Mouse (Mus musculus) spleen, adult 2 months (tissue): ENCODE measurements around the gene Lyrm4. TPM values are rescaled to one million over a fixed set of nuclear protein-coding genes. Genes with fewer than 3 reads are reported as not detected.
"Not testable (repeated sequence)": the region's sequence is repeated elsewhere in the genome, so short reads cannot be mapped to it uniquely, and the experiment has no call there.

Experiments used
- DNase-seq, 2 experiments: peaks; one replicate each; pipeline versions ENCODE4 v3.0.0 to v3.0.0-alpha.2; 2012 to 2021; ENCODE audit warnings: low spot score in 2 of 2, low read depth in 1 of 2
- H3K27ac ChIP-seq: fragments of 200-500 bp; 2 replicates; pipeline ENCODE4 v1.5.1; 2012; ENCODE audit warnings: low read length, inconsistent platforms; ENCODE audit not compliant: insufficient read depth
- H3K27me3 ChIP-seq: fragments of 200-500 bp; 2 replicates; pipeline ENCODE4 v1.6.1; 2012; ENCODE audit warnings: mild to moderate bottlenecking, moderate library complexity, low read length, inconsistent platforms; ENCODE audit not compliant: control insufficient read depth, insufficient read depth
- H3K36me3 ChIP-seq: fragments of 200-500 bp; 2 replicates; pipeline ENCODE4 v1.6.1; 2012; ENCODE audit warnings: mild to moderate bottlenecking, low read length, inconsistent platforms; ENCODE audit not compliant: control insufficient read depth, insufficient read depth
- H3K4me1 ChIP-seq: fragments of 200-500 bp; 2 replicates; pipeline ENCODE4 v1.6.1; 2011; ENCODE audit warnings: inconsistent platforms; ENCODE audit not compliant: control insufficient read depth, insufficient read depth, insufficient read length
- H3K4me3 ChIP-seq: fragments of 200-500 bp; 2 replicates; pipeline ENCODE4 v1.5.1; 2011; ENCODE audit warnings: mild to moderate bottlenecking, inconsistent platforms; ENCODE audit not compliant: insufficient read depth, insufficient read length; ENCODE audit errors: extremely low read depth
- CTCF ChIP-seq: fragments of 200-500 bp; IDR thresholded peaks from 2 replicates; pipeline ENCODE4 v1.5.1; 2011; ENCODE audit warnings: mild to moderate bottlenecking, inconsistent platforms; ENCODE audit not compliant: insufficient read depth, insufficient read length, insufficient replicate concordance; ENCODE audit errors: extremely low read depth
- POLR2A ChIP-seq: fragments of 200-500 bp; IDR thresholded peaks from 2 replicates; pipeline ENCODE4 v1.6.1; 2011; ENCODE audit warnings: low read depth, low read length, inconsistent platforms
- WGBS: fragments of 180-500 bp; shearing (Covaris S2); methylation state at CpG from one replicate; pipeline ENCODE4 v1.1.7; 2018; 5-methylcytosine and 5-hydroxymethylcytosine counted together
- polyA plus RNA-seq: library from polyadenylated mRNA; depleted of rRNA; stranded (reverse); fragments of >200 nt; gene quantifications from 2 replicates; pipeline ENCODE4 v1.2.3, GENCODE M21; 2012

The Lyrm4 gene
- polyA plus RNA-seq, 1 experiment, result 2.3 TPM

DNA sequence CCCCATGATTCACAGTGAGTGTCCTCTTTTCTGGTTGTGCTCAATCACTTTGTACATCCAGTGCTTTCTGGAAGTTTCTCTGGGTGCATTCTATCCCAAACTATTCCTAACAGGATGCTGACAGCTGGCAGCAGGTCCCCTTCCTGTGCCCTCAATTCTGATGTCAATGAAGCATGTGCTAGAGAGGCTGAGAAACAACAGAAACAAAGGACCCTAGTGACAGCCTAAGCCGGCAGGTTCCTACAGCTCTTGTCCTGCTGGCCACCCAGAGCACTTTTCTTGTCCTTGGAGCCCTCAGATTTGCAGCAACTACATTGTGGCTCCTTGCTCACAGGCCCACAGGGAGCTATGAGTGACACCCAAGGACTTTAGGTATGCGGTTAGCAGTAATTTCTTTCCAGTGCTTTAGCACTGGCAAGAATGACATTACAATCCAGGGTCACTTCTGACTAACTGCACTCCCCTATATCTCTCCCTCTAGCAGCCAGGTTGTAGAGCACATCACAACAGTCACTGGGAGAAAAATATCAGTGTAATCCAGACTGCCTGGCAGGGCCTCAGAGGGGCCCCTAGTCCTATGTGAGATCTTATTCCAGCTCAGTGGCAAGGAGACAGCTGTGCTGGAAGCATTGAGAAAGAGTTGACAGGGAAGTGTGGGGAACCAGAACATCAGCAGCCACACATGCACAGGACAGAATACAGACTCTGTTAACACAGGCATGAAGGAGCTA lies 121.5 kb downstream of the Lyrm4 start:
- H3K36me3 ChIP-seq, result no peaks in the 10 kb centered on the region
- WGBS, result 95% methylated on average over 2 of the region's 2 CpGs
- H3K4me1 ChIP-seq, result no peaks in the 10 kb centered on the region
- no peak overlapping the region for H3K27ac ChIP-seq
- no peak for DNase-seq
- TF ChIP-seq CTCF (no peak), POLR2A (no peak)
- no peaks in the 10 kb centered on the region for H3K27me3 ChIP-seq
- no peak overlapping the region for H3K4me3 ChIP-seq

DNA sequence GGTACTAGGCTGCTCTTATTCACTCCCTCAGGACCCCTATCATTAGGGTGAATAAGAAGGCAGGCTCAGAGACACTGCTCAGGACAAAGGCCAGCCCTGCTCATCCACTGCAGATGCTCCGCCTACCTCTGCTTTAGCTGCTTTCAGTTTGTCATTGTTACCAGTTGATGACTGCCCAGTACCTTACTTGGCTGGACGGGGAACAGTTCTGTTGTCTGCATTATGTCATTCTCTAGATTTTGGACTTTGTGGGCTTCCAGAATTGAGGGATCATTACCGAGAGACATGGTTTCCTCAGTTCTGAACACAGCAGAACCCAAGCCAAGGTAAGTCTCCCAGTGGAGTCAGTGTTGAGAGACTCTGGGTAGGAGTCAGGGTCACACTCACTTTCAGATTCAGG lies 122.1 kb downstream of the Lyrm4 start:
- no peaks in the 10 kb centered on the region for H3K27me3 ChIP-seq
- H3K36me3 ChIP-seq, result no peaks in the 10 kb centered on the region
- H3K4me1 ChIP-seq, result no peaks in the 10 kb centered on the region
- H3K4me3 ChIP-seq, result no peak overlapping the region
- no peak for DNase-seq
- WGBS, result 91% methylated on average over 3 of the region's 3 CpGs
- H3K27ac ChIP-seq, result no peak overlapping the region
- no peak for TF ChIP-seq CTCF
- TF ChIP-seq POLR2A, result no peak

DNA sequence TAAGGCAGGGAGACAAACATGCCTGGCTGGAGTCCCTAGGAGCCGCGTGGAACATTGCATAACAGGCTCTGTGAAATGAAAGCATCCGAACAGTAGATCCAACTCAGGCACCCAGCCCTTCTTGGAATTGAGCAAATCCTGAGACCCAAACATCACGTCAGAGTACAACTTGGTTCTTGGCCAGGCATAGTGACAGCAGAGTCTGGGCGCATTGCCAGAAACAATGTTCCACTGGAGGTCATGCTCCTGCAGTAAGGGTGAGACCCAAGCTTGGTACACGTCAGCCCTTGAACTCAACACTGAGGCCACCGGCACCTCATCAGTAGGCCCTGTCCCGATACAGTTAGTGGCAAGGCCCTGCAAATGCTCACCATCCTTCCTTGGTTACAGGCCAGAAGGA lies 123.3 kb downstream of the Lyrm4 start:
- no peaks in the 10 kb centered on the region for H3K4me1 ChIP-seq
- H3K36me3 ChIP-seq, result no peaks in the 10 kb centered on the region
- no peak for TF ChIP-seq CTCF
- no peak for TF ChIP-seq POLR2A
- H3K27me3 ChIP-seq, result no peaks in the 10 kb centered on the region
- 84% methylated on average over 8 of the region's 8 CpGs for WGBS
- no peak overlapping the region for H3K27ac ChIP-seq
- H3K4me3 ChIP-seq, result no peak overlapping the region
- DNase-seq, result no peak

DNA sequence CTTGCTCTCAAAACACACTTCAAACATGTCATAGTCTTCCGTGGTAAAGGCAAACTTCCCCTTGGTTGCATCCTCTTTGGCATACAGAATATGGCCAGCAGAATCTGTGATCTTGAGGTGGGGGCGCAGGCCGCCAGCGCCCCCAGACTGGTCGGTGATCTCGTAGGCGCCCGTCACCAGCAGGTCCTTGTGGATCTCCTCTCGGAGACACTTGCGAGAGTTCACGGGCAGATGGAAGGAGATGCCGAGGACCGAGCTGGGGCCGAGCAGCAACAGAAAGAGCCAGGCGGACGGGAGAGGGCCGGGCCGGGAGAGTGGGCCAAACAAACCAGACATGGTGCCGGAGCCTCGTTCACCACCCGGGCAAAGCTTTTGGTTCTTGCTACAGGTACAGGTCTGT lies 126.1 kb downstream of the Lyrm4 start:
- not testable (repeated sequence) for H3K4me1 ChIP-seq, H3K27ac ChIP-seq, H3K27me3 ChIP-seq, DNase-seq, H3K4me3 ChIP-seq, H3K36me3 ChIP-seq
- 93% methylated on average over 21 of the region's 21 CpGs for WGBS

DNA sequence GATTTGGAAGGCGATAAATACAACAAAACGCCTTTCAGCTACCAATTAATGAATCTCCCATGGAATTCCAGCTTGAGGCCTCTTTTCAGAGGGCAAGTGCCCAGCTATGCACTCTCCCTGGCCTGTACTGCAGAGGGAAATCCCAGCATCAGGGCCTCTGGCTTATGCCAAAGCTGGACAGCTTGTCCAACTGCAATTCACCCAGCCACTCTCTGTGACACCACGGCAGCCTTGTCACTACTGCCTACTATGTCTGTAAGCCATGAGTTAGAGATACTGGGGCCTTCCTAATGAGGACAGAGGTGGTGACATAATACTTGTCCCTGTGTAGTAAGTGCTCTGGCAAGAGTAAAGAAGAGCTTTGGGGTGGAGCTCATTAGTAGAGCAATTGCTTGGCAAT lies 128.0 kb downstream of the Lyrm4 start:
- H3K36me3 ChIP-seq, result no peaks in the 10 kb centered on the region
- no peak for DNase-seq
- no peaks in the 10 kb centered on the region for H3K27me3 ChIP-seq
- 92% methylated on average over 3 of the region's 3 CpGs for WGBS
- H3K4me1 ChIP-seq, result no peaks in the 10 kb centered on the region
- no peak for TF ChIP-seq POLR2A
- no peak for TF ChIP-seq CTCF
- H3K4me3 ChIP-seq, result no peak overlapping the region
- no peak overlapping the region for H3K27ac ChIP-seq

DNA sequence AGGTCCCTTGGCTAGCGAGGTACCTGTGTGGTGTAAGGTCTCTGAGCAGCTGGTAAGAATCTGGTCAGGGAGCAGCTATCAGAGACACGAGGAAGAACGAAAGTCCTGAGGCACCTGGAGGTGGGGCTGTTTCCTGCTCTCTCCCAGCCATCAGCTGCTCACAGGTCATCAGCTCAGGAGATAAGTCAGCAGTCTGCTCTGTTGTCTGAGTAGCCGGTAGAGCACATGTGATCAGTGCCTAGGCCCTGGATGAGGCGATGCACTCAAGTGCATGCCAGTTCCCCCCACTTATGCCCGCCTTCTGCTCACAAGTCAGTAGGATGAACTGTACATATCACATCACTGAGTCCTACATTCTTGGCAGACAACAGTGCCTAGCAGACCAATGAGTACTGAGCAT lies 134.3 kb downstream of the Lyrm4 start:
- 93% methylated on average over 6 of the region's 6 CpGs for WGBS
- DNase-seq, result no peak
- H3K4me1 ChIP-seq, result no peaks in the 10 kb centered on the region
- no peak for TF ChIP-seq CTCF
- TF ChIP-seq POLR2A, result no peak
- no peaks in the 10 kb centered on the region for H3K27me3 ChIP-seq
- H3K27ac ChIP-seq, result no peak overlapping the region
- no peak overlapping the region for H3K4me3 ChIP-seq
- H3K36me3 ChIP-seq, result peaks cover 3% of the 10 kb centered on the region

DNA sequence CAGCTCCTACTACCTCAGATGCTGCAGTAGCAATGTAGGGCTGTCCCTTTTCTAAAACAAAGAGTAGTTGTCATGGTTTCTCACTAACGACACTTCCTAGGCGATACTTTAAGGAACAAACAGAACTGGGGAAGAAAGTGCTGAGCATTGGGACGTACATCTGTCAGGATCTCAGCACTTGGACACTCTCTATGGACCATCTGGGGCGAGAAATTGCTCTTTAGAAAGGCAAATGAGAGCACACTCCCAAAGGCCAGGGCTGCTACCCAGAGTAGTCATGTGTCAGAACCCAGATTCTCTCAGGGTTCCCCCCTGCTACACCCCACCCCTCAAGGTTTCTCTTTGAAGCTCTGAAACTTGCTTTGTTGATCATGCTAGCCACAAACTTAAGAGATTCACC lies 136.9 kb downstream of the Lyrm4 start:
- H3K27me3 ChIP-seq, result no peaks in the 10 kb centered on the region
- TF ChIP-seq POLR2A, result no peak
- TF ChIP-seq CTCF, result no peak
- H3K27ac ChIP-seq, result no peak overlapping the region
- H3K4me1 ChIP-seq, result no peaks in the 10 kb centered on the region
- no peak overlapping the region for H3K4me3 ChIP-seq
- DNase-seq, result no peak
- WGBS, result 94% methylated on average over 4 of the region's 4 CpGs
- H3K36me3 ChIP-seq, result peaks cover 5% of the 10 kb centered on the region
